Comparison of ENCODE assay signal across 9 mouse cellular contexts in the genomic region with DNA sequence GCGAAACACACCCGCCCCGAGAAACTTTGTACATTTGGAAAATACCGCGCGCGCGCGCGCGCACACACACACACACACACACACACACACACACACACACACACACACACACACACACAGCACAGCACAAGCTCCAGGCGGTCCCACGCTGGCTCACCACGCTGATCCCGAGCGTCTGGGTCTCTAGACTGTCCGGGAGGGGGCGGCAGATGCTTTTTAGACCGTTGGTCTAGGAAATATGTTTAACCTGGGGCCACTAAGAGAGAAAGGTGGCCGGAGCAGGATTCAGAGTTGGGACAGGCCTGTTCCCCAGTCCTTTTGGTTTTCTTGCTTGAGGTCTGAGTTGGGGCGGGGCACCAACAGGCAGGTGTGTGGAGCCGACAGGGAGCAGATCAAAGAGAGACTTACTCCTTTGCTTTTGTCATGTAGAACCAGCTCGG. TPM values are rescaled to one million over a fixed set of nuclear protein-coding genes. Genes with fewer than 3 reads are reported as not detected.
DNase-seq lines count a peak whose midpoint lies in the region; ATAC-seq and TF ChIP-seq lines count a peak whose summit lies in the region.
"Had no signal": no experiment of that assay in that cellular context is flagged by ENCODE, and none has a peak within 500 bp of the region (broad histone marks: within the 10 kb centered on the region; RNA-seq: fewer than 3 reads in every experiment).

No protein-coding gene starts in this region.

- H3K27me3 ChIP-seq in cerebellum, adult 2 months (ENCODE audit: control insufficient read depth, insufficient read depth, low read length): no peaks in the 10 kb centered on the region; the same call in 1 of the 2 replicates
- peaks cover 11% of the 10 kb centered on the region; the same call in 1 of the 2 replicates for H3K27me3 ChIP-seq in forebrain, embryonic 12.5 days
- no peaks in the 10 kb centered on the region for H3K27me3 ChIP-seq in hindbrain, embryonic 15.5 days
- peaks cover 40% of the 10 kb centered on the region for H3K27me3 ChIP-seq in liver, embryonic 11.5 days (replicated peaks; ENCODE audit: control insufficient read depth, insufficient read depth, low read length)

- TF ChIP-seq CTCF in cerebellum, adult 2 months (IDR thresholded peaks at IDR 0.05; ENCODE audit: borderline replicate concordance, insufficient read depth, low read depth, low read length): peak; percentile 27; the same call in 1 of the 2 replicates

- peak overlapping the region; percentile 45 for H3K9ac ChIP-seq in forebrain, embryonic 12.5 days
- H3K9ac ChIP-seq in hindbrain, embryonic 15.5 days: no peak overlapping the region
- H3K9ac ChIP-seq in liver, embryonic 11.5 days (ENCODE audit: low read depth, low read length): peak overlapping the region; percentile 49

- H3K4me3 ChIP-seq in cerebellum, adult 2 months (replicated peaks; ENCODE audit: insufficient read depth, low read depth, low read length): peak overlapping the region; percentile 38
- H3K4me3 ChIP-seq in forebrain, embryonic 12.5 days (replicated peaks): peak overlapping the region; percentile 31
- H3K4me3 ChIP-seq in hindbrain, embryonic 15.5 days: peak overlapping the region; percentile 27
- H3K4me3 ChIP-seq in liver, embryonic 11.5 days (ENCODE audit: low read depth, low read length): peak overlapping the region; percentile 33

- ATAC-seq in activated CD4-positive, CD25-positive, alpha-beta regulatory T cell, adult 4 months: peak; percentile 26
- no peak for ATAC-seq in forebrain, embryonic 12.5 days (ENCODE audit: low FRiP score)
- no peak for ATAC-seq in hindbrain, embryonic 15.5 days (ENCODE audit: low FRiP score, low read depth)
- no peak; the same call in 1 of the 2 replicates for ATAC-seq in liver, embryonic 11.5 days (replicated peaks; ENCODE audit: low FRiP score)

- H3K36me3 ChIP-seq in forebrain, embryonic 12.5 days (replicated peaks): no peaks in the 10 kb centered on the region
- H3K36me3 ChIP-seq in hindbrain, embryonic 15.5 days: no peaks in the 10 kb centered on the region
- no peaks in the 10 kb centered on the region for H3K36me3 ChIP-seq in liver, embryonic 11.5 days (ENCODE audit: control insufficient read depth, insufficient read depth, low read length)

- H3K4me2 ChIP-seq in forebrain, embryonic 12.5 days: peak overlapping the region; percentile 59
- H3K4me2 ChIP-seq in hindbrain, embryonic 15.5 days: peak overlapping the region; percentile 57
- H3K4me2 ChIP-seq in liver, embryonic 11.5 days: peak overlapping the region; percentile 68

- WGBS in cerebellum, adult 2 months: 10% methylated on average over 23 of the region's 23 CpGs
- WGBS in forebrain, embryonic 12.5 days: 4% methylated on average over 23 of the region's 23 CpGs
- 4% methylated on average over 23 of the region's 23 CpGs for WGBS in hindbrain, embryonic 15.5 days
- 6% methylated on average over 23 of the region's 23 CpGs for WGBS in liver, embryonic 11.5 days

- TF ChIP-seq POLR2A in cerebellum, adult 2 months (IDR thresholded peaks at IDR 0.05; ENCODE audit: borderline replicate concordance, insufficient read depth, low read length): no peak

- H3K27ac ChIP-seq in cerebellum, adult 2 months (ENCODE audit: insufficient read depth, low read length): no peak overlapping the region
- H3K27ac ChIP-seq in forebrain, embryonic 12.5 days: no peak overlapping the region
- no peak overlapping the region for H3K27ac ChIP-seq in hindbrain, embryonic 15.5 days (replicated peaks)
- no peak overlapping the region for H3K27ac ChIP-seq in liver, embryonic 11.5 days (ENCODE audit: low read depth, low read length)
- H3K27ac ChIP-seq: macrophage had no signal

- no peaks in the 10 kb centered on the region; the same call in 1 of the 2 replicates for H3K4me1 ChIP-seq in cerebellum, adult 2 months (ENCODE audit: control insufficient read depth, insufficient read depth, low read length)
- peaks cover 38% of the 10 kb centered on the region for H3K4me1 ChIP-seq in forebrain, embryonic 12.5 days
- H3K4me1 ChIP-seq in hindbrain, embryonic 15.5 days (replicated peaks): peaks cover 43% of the 10 kb centered on the region
- H3K4me1 ChIP-seq in liver, embryonic 11.5 days (replicated peaks; ENCODE audit: control insufficient read depth, insufficient read depth, low read length): peaks cover 11% of the 10 kb centered on the region; the same call in 1 of the 2 replicates

- DNase-seq in cerebellum, adult 2 months: peak; percentile 19 to 34
- no peak for DNase-seq in cerebellum, adult 9-10 months
- DNase-seq in liver, embryonic 11.5 days (ENCODE audit: low spot score): no peak
- peak; percentile 70 for DNase-seq in naive thymus-derived CD4-positive, alpha-beta T cell, adult 2 months (ENCODE audit: low read depth)
- DNase-seq in urinary bladder, postnatal 25 days (ENCODE audit: low spot score): peak; percentile 36

- H3K9me3 ChIP-seq in forebrain, embryonic 12.5 days: no peaks in the 10 kb centered on the region
- no peaks in the 10 kb centered on the region for H3K9me3 ChIP-seq in hindbrain, embryonic 15.5 days
- H3K9me3 ChIP-seq in liver, embryonic 11.5 days (ENCODE audit: control insufficient read depth, low read length): no peaks in the 10 kb centered on the region

RNA-seq across cellular contexts. Expression of a gene that starts 30.4 kb away (rescaled TPM):
- polyA plus RNA-seq in cerebellum, adult 2 months (2012; rRNA removed): 34.1 TPM in 2 replicates
- 10 to 100 TPM; 13.2 to 15.8 TPM for polyA plus RNA-seq in activated CD4-positive, CD25-positive, alpha-beta regulatory T cell, adult 4 months (2017; shearing (Covaris generic))
- 5.1 and 5.2 TPM in 2 replicates for polyA plus RNA-seq in forebrain, embryonic 12.5 days (2016; fragmentation: Nextera tagmentation; extraction: Ambion mirVana)
- 2.3 and 2.4 TPM in 2 replicates for polyA plus RNA-seq in hindbrain, embryonic 15.5 days (2015; fragmentation: Nextera tagmentation; extraction: Ambion mirVana)
- polyA plus RNA-seq in liver, embryonic 11.5 days (2014; fragmentation: Nextera tagmentation; extraction: Ambion mirVana): 6.7 and 6.9 TPM in 2 replicates

RNA-seq across cellular contexts. Expression of a gene that starts 31.6 kb away (rescaled TPM):
- polyA plus RNA-seq in cerebellum, adult 2 months (2012; rRNA removed): 52.4 and 54.0 TPM in 2 replicates
- polyA plus RNA-seq in activated CD4-positive, CD25-positive, alpha-beta regulatory T cell, adult 4 months (2017; shearing (Covaris generic)): 10 to 100 TPM; 10.1 to 11.5 TPM
- 31.5 and 35.1 TPM in 2 replicates for polyA plus RNA-seq in forebrain, embryonic 12.5 days (2016; fragmentation: Nextera tagmentation; extraction: Ambion mirVana)
- 36.2 TPM in 2 replicates for polyA plus RNA-seq in hindbrain, embryonic 15.5 days (2015; fragmentation: Nextera tagmentation; extraction: Ambion mirVana)
- 15.8 and 16.5 TPM in 2 replicates for polyA plus RNA-seq in liver, embryonic 11.5 days (2014; fragmentation: Nextera tagmentation; extraction: Ambion mirVana)

Comparison
In these comparisons a context has a peak if more than half of its experiments do, and no peak if none do; other contexts are left out.
1. DNase-seq: peak in cerebellum, adult 2 months (2 of 2), naive thymus-derived CD4-positive, alpha-beta T cell, adult 2 months (single experiment) and urinary bladder, postnatal 25 days (single experiment); none in cerebellum, adult 9-10 months (single experiment) and liver, embryonic 11.5 days (single experiment).
2. Peak in every context shown above with its lines, with median percentiles within 50 percentile points of each other: H3K4me3 ChIP-seq and H3K4me2 ChIP-seq.